Mouse (Mus musculus): ENCODE measurements around the gene Ppox. TPM values are rescaled to one million over a fixed set of nuclear protein-coding genes. Genes with fewer than 3 reads are reported as not detected.
A peak's percentile ranks its signal among the peaks of the same experiment; 100 is the strongest.
"Not testable (repeated sequence)": the region's sequence is repeated elsewhere in the genome, so short reads cannot be mapped to it uniquely, and the experiment has no call there.

The Ppox gene
- polyA plus RNA-seq (2012; rRNA removed), result 7.1 and 8.7 TPM in 2 replicates

DNA sequence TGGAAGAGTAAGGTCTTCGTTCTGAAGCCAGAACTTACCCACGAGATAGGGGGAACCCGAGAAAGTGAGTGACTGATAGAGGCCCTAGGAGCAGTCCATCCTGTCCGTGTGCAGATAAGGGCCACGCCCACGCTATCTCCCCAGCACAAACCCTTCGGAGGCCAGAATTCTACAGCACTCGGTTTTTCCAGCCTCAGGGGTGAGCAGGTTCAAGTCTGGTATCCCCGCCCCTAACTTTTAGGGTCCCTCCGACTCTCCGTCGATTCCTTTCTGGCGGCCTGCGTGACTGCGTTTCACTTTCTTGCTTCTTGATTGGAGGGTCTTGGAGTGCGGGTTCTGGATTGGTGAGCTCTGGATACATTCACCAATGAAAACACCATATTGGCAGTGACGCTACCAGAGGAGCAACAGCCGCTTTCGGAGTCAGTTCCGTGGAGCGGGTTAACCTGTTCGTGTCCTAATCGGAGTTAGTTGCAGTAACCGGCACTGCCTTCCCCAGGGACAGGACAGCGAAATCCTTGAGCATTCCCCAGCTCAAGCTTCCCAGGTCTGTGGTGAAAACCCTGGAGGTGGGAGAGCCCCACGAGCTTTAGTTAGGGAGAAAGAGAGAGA is at the start of gene Ppox:
Gene Ppox (minus strand): TSS at position 271 of the 612 bp plus-strand sequence.
- H3K4me3 ChIP-seq (ENCODE audit: control insufficient read depth, low read depth, low read length), result peak within 1 kb of the TSS; percentile 96
- TF ChIP-seq POLR2A (IDR thresholded peaks at IDR 0.05; ENCODE audit: control insufficient read depth, low read depth, low read length), result 0 out of 2 replicates have a peak, but pooled peaks have one; percentile 26
- no peak for TF ChIP-seq CTCF (IDR thresholded peaks at IDR 0.05; ENCODE audit: control insufficient read depth, insufficient read depth, insufficient replicate concordance, low read depth, low read length)
- H3K36me3 ChIP-seq (ENCODE audit: control insufficient read depth, insufficient read depth, low read length), result no peaks in the 10 kb centered on the region
- no peaks in the 10 kb centered on the region for H3K27me3 ChIP-seq (ENCODE audit: control insufficient read depth, insufficient read depth, low read length)
- H3K4me1 ChIP-seq (ENCODE audit: control insufficient read depth, insufficient read depth, low read length), result peaks cover 26% of the 10 kb centered on the region
- peak within 1 kb of the TSS; percentile 95 for H3K27ac ChIP-seq (ENCODE audit: control insufficient read depth, insufficient read depth, low read depth, low read length)

DNA sequence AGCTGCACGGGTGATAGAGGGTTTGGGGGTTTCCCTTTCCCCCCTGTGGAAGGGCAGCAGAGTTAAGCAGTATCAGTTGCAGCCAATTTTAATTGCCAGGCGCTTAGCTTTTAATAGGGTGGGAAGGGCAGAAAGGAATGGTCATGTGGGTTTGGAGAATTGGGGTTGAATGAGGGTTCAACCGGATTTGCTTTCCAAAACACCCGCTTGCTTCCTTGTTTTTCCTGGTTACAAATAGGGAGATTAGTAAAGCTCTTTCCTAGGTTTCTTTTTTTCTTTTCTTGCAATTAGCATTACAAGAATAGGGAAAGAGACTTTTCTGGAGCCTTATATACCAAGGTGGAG is 49.2 kb upstream of the Ppox start:
- H3K27ac ChIP-seq (ENCODE audit: control insufficient read depth, insufficient read depth, low read depth, low read length), result peak overlapping the region; percentile 73
- peak overlapping the region; percentile 92 for H3K4me3 ChIP-seq (ENCODE audit: control insufficient read depth, low read depth, low read length)
- no peaks in the 10 kb centered on the region for H3K36me3 ChIP-seq (ENCODE audit: control insufficient read depth, insufficient read depth, low read length)
- peaks cover 8% of the 10 kb centered on the region for H3K4me1 ChIP-seq (ENCODE audit: control insufficient read depth, insufficient read depth, low read length)
- TF ChIP-seq POLR2A (IDR thresholded peaks at IDR 0.05; ENCODE audit: control insufficient read depth, low read depth, low read length), result no peak
- no peak for TF ChIP-seq CTCF (IDR thresholded peaks at IDR 0.05; ENCODE audit: control insufficient read depth, insufficient read depth, insufficient replicate concordance, low read depth, low read length)
- no peaks in the 10 kb centered on the region for H3K27me3 ChIP-seq (ENCODE audit: control insufficient read depth, insufficient read depth, low read length)

DNA sequence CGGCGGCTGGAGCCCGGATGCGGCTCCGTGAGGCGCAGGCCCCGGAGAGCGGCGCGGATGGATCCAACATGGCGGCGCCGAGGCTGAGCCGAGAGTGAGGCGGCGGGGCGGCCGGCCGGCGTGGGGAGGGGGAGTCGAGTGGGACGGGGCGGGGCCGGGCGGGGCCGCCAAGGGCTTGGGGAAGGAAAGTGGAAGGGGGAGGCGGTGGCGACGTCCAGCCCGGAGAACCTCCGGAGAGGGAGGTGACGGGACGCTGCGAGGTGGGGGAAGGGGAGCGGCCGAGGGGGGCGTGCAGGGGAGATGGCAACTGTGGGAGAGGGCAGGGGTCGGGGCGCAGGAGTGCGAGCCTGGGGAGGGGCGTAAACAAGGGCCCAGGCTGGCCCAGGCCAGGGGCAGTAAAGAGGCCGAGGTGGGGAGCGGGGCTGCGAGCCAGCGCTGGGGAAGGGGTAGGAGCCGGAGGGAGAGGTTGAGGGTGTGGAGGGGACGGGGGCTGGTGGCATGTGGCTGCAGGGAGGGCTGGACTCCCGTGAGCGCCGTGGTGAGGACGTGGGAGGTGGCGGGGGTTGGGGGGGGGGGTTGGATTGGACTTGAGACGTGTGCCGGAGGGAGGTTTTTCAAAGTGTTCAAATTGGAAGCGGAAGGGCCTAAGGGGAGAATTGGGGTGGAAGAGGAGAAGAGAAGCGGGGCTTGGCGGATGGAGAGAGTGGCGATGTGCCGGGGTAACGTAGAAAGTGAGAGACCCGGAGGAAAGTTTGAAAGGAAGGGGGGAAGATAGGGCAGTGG is 48.6 kb upstream of the Ppox start:
- H3K27me3 ChIP-seq (ENCODE audit: control insufficient read depth, insufficient read depth, low read length), result no peaks in the 10 kb centered on the region
- H3K4me1 ChIP-seq (ENCODE audit: control insufficient read depth, insufficient read depth, low read length), result peaks cover 8% of the 10 kb centered on the region
- H3K27ac ChIP-seq (ENCODE audit: control insufficient read depth, insufficient read depth, low read depth, low read length), result peak overlapping the region; percentile 73
- H3K36me3 ChIP-seq (ENCODE audit: control insufficient read depth, insufficient read depth, low read length), result no peaks in the 10 kb centered on the region
- TF ChIP-seq POLR2A (IDR thresholded peaks at IDR 0.05; ENCODE audit: control insufficient read depth, low read depth, low read length) (peak; percentile 17; the same call in 1 of the 2 replicates), CTCF (IDR thresholded peaks at IDR 0.05; ENCODE audit: control insufficient read depth, insufficient read depth, insufficient replicate concordance, low read depth, low read length) (no peak)
- peak overlapping the region; percentile 92 for H3K4me3 ChIP-seq (ENCODE audit: control insufficient read depth, low read depth, low read length)

DNA sequence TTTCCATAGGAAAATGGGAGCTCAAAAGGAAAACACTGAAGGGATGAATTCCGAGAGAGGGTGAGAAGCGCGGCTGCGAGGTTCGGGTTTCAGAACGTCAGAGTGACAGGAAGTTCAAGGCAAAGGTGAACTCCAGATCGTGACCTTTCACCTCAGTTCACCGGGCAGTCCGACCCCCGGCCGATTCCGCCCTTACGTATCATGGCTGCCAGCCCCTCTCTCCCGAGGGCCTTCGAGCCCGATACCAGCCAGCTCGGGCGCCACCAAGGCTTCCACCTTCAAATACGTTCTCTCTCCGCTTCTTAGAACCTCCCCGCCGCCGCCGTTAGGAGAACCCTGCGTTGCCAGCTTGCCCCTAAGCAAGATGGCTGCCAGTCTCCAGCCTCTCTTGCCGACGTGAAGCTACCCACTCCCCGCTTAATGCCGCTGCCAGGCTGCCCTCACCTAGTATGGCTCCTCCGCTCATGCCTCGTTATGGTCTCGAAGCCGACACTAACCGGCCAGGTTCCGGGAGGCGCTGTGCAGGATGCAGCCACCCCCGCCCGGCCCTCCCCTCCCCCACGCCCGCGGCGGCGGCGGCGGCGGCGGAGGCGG is 48.0 kb upstream of the Ppox start, which contains the start of gene Dedd:
Gene Dedd (plus strand): TSS at position 307 of the 594 bp plus-strand sequence.
- peak within 1 kb of the TSS; percentile 96 for H3K27ac ChIP-seq (ENCODE audit: control insufficient read depth, insufficient read depth, low read depth, low read length)
- TF ChIP-seq CTCF (IDR thresholded peaks at IDR 0.05; ENCODE audit: control insufficient read depth, insufficient read depth, insufficient replicate concordance, low read depth, low read length) (no peak), POLR2A (IDR thresholded peaks at IDR 0.05; ENCODE audit: control insufficient read depth, low read depth, low read length) (peak; percentile 52)
- H3K36me3 ChIP-seq (ENCODE audit: control insufficient read depth, insufficient read depth, low read length), result no peaks in the 10 kb centered on the region
- peaks cover 8% of the 10 kb centered on the region for H3K4me1 ChIP-seq (ENCODE audit: control insufficient read depth, insufficient read depth, low read length)
- H3K27me3 ChIP-seq (ENCODE audit: control insufficient read depth, insufficient read depth, low read length), result no peaks in the 10 kb centered on the region
- peak within 1 kb of the TSS; percentile 92 for H3K4me3 ChIP-seq (ENCODE audit: control insufficient read depth, low read depth, low read length)

DNA sequence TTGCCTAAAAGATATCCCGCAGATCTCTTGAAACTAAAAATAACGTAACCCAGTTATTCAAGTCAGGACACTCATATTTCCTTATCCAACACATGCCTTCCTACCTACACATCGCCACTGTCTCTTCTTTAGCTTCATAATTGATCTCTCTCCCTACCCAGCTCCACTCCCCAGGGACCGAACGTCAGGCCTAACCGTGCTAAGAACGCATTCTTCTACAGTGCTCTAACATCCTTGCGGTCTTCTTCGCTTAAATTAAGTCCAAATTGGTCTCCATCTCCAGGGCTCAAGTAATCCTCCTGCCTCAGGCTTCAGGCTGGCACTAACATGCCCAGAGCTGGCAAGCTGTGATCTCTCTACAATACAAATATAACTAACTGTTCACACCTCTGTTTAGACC is 47.3 kb upstream of the Ppox start:
- peak overlapping the region; percentile 96 for H3K27ac ChIP-seq (ENCODE audit: control insufficient read depth, insufficient read depth, low read depth, low read length)
- no peaks in the 10 kb centered on the region for H3K27me3 ChIP-seq (ENCODE audit: control insufficient read depth, insufficient read depth, low read length)
- H3K36me3 ChIP-seq (ENCODE audit: control insufficient read depth, insufficient read depth, low read length), result no peaks in the 10 kb centered on the region
- H3K4me3 ChIP-seq (ENCODE audit: control insufficient read depth, low read depth, low read length), result peak overlapping the region; percentile 92
- TF ChIP-seq CTCF (IDR thresholded peaks at IDR 0.05; ENCODE audit: control insufficient read depth, insufficient read depth, insufficient replicate concordance, low read depth, low read length), result no peak
- no peak for TF ChIP-seq POLR2A (IDR thresholded peaks at IDR 0.05; ENCODE audit: control insufficient read depth, low read depth, low read length)
- H3K4me1 ChIP-seq (ENCODE audit: control insufficient read depth, insufficient read depth, low read length), result peaks cover 8% of the 10 kb centered on the region

DNA sequence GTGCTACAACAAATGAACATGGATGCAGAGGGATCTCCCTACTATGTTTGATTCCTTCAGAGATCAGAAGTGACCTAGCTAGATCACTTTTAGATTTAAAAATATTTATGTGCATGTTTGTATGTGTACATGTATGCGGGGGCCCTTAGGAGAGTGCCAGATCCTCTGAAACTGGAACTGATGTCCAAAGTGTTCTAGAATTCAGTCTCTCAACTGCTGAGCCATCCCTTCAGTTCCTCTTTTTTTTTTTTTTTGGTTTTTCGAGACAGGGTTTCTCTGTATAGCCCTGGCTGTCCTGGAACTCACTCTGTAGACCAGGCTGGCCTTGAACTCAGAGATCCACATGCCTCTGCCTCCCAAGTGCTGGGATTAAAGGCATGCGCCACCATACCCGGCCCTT is 45.6 kb upstream of the Ppox start:
- not testable (repeated sequence) for H3K4me3 ChIP-seq (ENCODE audit: control insufficient read depth, low read depth, low read length); H3K27me3 ChIP-seq (ENCODE audit: control insufficient read depth, insufficient read depth, low read length); H3K36me3 ChIP-seq (ENCODE audit: control insufficient read depth, insufficient read depth, low read length); H3K27ac ChIP-seq (ENCODE audit: control insufficient read depth, insufficient read depth, low read depth, low read length); H3K4me1 ChIP-seq (ENCODE audit: control insufficient read depth, insufficient read depth, low read length)

DNA sequence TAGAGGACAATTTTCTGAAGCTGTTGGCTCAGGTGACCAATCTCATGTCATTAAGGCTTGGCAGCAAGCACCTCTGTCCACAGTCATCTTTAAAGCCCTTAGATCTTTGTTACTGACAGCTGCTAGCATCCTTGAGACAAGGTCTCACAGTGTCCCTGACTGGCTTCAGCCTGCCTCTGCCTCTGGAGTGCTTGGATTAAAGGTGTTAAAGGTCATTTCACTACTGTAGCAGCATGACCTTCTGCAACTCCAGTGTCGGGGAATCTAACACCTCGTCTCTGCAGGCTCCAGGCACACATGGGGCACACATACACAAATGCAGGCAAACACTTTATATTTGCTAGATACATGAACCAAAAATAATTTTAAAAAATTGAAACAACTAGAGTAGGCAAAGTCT is 44.6 kb upstream of the Ppox start:
- Histone ChIP-seq H3K36me3 (ENCODE audit: control insufficient read depth, insufficient read depth, low read length) (no peaks in the 10 kb centered on the region), H3K4me1 (ENCODE audit: control insufficient read depth, insufficient read depth, low read length) (peaks cover 8% of the 10 kb centered on the region), H3K4me3 (ENCODE audit: control insufficient read depth, low read depth, low read length) (no peak overlapping the region), H3K27me3 (ENCODE audit: control insufficient read depth, insufficient read depth, low read length) (no peaks in the 10 kb centered on the region), H3K27ac (ENCODE audit: control insufficient read depth, insufficient read depth, low read depth, low read length) (no peak overlapping the region)
- no peak for TF ChIP-seq POLR2A (IDR thresholded peaks at IDR 0.05; ENCODE audit: control insufficient read depth, low read depth, low read length)
- no peak for TF ChIP-seq CTCF (IDR thresholded peaks at IDR 0.05; ENCODE audit: control insufficient read depth, insufficient read depth, insufficient replicate concordance, low read depth, low read length)
